Mouse (Mus musculus) right cerebral cortex, postnatal 4 days (tissue): ENCODE measurements around the gene St3gal5.

ENCODE experiments used
- DNase-seq: peaks from one replicate; pipeline ENCODE4 v3.0.0-alpha.2; 2022

The St3gal5 gene

GRCm38 (mm10) chr6:72098691-72099090, 1.3 kb downstream of the St3gal5 start:
- no peak for DNase-seq

GRCm38 (mm10) chr6:72099281-72099680, 1.9 kb downstream of the St3gal5 start:
- DNase-seq, result no peak

- no peak for DNase-seq
Observed at GRCm38 (mm10) chr6:72100171-72100570, 2.8 kb downstream of the St3gal5 start.

GRCm38 (mm10) chr6:72100939-72101338, 3.5 kb downstream of the St3gal5 start:
- DNase-seq, result no peak

DNA sequence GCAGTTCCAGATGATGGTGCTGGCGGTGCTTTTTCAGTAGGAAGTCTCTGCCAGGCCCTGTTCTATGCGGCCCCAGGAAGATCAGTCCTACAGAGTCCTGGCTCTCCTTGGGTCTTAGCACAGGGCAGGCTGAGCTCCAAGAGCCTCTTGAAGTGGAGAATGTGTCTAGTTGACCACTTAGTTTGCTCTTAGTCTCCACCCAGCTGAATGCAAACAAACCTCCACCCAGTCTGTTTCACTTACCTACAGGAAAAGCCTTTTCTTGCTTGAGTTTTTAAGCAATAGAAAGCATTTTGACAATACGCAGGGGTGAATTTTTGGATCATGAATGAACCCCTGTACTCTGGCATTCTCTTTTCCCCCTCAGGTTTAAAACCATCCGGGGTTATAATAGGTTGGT, 4.0 kb downstream of the St3gal5 start:
- no peak for DNase-seq

DNA sequence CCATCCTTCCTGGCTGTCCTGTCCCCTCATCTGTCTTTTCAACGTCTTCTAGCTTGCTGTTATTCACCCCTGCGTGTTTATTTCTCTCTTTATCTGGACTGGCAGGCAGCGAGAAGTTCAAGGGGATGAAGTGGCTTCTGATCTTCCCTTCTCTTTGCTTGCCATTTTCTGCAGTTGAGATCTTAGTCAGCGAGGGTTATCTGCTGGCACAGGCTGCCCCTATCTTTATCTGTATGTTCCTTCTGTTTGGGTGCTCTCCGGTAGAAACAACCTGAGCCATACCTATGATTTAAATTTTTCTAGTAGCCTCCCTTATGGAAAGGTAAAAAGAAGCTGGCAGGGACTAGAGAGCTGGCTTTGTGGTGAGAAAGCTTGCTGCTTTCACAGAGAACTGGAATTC, 4.7 kb downstream of the St3gal5 start:
- DNase-seq, result no peak

DNA sequence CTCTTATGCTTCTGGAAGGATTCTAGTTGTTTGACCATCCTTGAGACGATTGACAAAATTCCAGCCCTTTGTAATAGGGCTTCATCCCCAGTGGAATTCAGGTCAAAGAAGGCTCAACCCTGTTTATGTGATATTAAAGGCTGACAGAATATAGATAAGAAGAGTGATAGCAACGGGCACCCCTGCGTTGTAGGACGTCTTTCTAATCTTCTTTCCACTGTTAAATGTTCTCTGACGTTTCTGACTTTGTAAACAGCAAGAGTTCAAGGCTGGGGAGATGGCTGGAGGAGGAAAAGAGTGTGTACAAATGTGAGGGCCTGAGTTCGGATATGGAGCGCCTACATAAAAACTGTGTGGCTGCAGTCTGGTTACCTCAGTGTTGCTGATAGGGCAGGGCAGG, 7.1 kb downstream of the St3gal5 start:
- no peak for DNase-seq

DNA sequence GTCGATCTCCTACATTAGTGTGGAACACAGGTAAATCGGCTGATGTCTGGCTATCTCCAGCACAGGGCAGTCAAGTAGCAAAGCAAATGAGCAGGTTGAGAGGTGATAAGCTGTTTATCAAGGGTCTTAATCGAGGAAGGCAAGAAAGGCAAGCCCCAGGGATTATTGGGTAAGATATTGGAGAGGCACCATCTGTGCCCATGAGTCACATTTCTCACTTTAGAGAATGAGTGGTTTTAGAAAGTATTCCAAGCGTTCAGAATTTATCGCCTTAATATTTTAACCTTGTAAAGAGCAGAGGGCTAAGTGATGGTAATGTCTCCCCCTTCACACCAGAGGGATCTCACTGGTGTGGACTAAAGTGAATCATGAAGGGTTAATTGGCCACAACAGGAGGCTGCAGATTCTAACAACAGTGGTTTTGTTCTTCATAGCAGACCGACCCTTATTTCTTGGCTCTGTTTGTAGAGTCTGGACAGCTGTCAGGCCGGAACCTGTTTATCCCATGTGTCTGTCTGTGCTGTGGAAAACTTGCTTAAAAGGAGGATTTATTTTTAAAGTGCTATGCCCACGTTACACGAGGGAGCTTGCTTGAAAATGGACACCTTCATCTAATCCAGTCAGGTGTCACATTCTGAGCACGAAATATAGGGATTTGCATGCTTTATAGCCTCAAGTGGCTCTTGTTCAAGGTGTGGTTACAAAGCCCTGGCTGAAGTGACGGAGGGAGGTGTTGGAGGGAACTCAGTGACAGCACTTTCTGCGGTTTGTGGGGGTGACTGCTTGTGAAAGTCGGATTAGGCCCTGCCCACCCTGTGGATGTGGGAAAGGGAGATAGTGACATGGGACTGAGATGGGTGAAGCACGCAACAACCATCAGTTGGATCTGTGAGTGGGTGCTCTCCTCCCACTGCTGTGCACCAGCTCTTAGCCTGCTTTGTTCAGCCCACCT, 11.8 kb downstream of the St3gal5 start:
- DNase-seq, result no peak

DNA sequence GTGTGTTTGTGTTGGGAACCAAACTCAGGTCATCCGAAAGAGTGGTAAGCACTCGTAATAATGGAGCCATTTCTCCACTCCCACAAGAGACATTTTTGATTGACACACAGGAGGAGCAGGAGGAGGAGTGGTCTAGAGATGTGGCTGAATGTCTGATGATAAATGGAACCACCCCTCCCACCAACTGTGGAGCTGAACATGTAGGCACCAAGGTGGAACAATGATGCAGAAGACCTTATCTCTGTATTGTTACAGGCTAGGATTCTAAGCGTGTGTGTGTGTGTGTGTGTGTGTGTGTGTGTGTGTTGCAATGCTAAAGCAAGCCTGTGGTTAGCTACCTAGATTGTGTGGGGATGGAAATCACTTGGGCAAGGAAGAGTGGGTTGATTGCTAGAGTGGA, 13.2 kb downstream of the St3gal5 start:
- no peak for DNase-seq

DNA sequence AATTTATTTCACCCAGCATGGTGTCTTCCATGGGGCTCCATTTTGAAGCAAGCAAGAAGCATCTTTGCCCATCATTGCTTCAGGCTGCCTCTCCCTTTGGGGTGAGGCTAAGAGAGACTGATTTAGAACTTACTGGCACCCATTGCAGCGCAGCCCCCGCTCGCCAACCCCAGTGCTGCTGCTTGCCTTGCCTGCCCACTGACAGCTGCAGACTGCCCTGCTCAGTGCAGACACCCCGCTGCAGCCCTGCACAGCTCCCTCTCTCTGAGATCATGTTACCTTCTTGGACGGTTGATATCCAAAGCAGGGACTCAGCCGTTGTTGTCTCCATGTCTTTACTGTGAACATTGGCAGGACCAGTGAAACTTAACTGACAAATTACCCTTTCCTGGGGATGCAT, 15.2 kb downstream of the St3gal5 start:
- no peak for DNase-seq

GRCm38 (mm10) chr6:72113093-72113702, 15.8 kb downstream of the St3gal5 start:
- DNase-seq, result no peak

DNA sequence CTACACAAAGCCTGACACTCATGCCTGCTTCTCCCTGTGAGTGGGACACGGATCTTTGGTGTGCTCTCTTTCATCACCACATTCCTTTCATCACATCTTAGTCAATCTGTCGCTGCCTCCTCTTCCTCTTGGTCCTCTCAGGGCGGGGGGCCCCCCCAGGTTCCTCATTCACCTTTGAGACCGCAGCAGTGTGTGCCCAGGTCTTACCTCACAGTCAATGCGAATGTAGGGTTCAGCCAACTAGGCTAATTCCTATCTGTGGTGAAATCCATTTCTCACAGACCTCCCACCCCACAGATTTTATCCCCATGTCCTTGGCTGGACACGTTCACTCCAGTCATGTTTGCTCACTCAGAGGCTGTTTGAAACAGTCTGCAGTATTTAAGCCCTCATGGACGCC, 17.5 kb downstream of the St3gal5 start:
- no peak for DNase-seq

DNA sequence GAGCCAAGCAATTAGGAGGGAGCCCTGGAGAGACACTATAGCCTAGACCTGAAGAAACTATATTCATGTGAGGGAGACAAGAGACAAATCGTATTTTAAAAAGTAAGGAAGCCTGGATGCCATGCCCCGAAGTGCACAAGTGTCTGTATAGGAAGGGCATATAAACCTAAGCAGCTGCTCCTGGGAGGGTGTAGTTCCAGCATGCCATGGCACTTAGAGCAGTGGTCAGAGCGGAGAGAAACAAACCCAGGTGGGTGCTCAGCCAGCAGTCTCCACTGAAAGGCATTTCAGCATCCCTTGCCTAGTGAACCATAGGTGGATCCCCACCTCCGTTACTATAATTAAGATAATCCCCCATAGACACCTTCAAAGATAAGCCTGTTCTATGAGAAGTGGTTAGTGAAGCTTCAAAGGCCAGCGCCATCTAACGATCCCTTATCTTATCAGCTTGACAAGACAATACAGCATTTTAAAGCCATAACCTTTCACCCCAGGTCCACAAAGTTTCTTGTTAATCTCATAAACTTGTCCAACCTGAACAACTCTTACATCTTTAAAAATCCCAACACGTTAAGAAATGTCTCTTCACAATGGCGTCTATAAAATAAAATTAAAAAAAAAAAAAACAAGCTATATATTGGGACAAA, 20.1 kb downstream of the St3gal5 start:
- DNase-seq, result no peak

DNA sequence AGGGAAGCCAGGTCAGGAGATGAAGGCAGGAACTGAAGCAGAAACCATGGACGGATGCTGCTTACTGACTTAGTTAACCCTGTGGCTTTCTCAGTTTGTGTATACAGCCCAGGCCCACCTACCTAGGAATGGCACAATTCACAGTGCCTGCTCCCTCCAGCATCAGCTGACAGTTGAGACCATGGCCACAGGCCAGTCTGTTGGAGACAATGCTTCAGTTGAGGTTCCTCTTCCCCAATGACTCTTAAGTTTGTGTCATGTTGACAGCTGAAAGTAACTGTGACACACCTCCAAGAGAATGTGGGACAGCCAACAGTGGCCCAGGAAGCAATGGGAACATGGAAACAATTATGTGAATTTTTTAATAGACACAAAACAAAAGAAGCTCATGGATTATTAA, 22.5 kb downstream of the St3gal5 start:
- no peak for DNase-seq

- DNase-seq, result no peak
Observed at GRCm38 (mm10) chr6:72121301-72121700, 23.9 kb downstream of the St3gal5 start.

GRCm38 (mm10) chr6:72122515-72122914, 25.1 kb downstream of the St3gal5 start:
- DNase-seq, result no peak

DNA sequence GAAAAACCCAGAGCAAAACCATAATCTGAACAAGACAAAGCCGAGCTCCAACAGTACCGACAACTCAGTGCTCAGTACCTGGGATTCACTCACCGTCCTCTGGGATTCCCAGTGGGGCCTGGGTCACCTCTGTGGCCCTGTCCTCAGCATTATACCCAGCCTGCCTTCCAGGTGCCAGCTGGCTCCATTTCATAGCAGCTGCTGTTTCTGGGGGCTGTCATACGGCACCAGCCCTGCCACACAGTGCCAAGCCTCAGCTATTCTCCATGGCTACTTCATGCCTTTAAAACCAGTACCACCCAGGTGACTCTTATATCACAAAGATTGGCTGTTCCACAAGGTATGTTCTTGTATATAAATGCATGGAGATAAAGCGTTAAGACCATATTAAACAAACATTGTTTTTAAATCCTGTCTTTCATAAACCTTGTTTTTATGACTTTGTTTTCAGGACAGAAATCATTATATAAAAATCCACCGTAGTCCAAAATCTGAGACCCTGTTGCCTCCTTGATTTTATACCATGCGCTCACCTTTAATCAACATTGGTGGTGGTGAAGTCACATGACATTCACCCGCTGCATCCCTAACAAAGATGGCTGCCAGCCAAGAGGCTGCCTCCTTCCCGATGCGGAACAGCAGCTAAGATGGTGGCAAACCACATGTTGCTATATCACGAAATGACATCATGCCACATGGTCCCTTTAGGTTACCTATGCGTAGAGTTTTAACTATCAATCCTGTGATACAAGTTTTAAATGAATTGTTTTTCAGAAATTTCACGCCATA, 27.1 kb downstream of the St3gal5 start:
- peak; percentile 19 for DNase-seq

DNA sequence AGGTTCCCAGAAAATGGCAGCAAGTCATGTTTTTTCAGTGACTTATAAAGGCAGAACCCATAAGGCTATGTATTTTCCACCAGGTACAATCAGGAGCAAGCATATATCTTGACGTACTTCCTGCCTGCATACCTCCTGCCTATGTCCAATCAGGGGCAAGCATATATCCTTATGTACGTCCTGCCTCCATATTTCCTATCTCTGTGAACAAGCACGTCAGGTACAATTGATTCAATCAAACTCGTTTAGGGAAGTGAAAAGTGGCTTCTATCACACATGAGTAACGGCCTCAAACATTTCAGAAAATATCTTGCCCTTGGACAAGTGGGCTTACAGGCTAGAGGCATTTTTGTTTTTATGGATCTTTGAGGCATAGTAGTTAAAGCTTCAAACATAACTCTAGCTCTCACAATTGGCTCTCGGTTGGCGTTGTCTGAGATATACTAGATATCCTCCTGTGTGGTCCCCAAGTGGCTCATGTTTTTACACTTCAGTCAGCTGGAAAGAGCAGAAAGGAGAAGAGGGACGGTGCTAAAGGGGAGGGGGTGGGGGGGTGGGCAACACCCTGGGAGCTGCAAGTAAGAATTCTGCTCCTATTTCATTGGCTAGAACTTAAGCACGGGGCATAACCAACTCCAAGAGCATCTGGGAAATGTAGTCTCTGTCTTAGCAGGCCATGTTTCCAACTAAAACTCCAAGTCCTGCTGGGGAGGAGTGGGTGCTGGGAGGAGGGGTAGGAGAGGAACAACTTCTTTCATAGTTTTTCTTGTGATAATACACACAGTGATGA, 28.9 kb downstream of the St3gal5 start:
- DNase-seq, result no peak

DNA sequence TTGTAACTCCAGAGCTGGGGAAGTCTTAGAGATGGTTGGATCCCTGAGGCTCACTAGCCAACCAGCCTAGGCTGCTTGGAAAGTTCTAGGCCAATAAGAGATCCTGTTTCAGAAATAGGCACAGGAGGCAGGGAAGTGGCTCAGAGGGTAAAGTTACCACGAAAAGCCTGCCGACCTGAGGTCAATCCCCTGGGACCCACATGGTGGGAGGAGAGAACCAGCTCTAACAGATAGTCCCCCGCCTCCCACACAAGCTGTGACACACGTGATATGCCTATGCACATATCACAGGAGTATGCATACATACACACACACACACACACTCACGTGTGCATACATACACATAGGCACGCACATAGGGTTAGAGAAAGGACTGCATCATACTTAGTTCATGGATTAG, 32.7 kb downstream of the St3gal5 start:
- DNase-seq, result no peak

GRCm38 (mm10) chr6:72132671-72133214, 35.4 kb downstream of the St3gal5 start:
- no peak for DNase-seq

DNA sequence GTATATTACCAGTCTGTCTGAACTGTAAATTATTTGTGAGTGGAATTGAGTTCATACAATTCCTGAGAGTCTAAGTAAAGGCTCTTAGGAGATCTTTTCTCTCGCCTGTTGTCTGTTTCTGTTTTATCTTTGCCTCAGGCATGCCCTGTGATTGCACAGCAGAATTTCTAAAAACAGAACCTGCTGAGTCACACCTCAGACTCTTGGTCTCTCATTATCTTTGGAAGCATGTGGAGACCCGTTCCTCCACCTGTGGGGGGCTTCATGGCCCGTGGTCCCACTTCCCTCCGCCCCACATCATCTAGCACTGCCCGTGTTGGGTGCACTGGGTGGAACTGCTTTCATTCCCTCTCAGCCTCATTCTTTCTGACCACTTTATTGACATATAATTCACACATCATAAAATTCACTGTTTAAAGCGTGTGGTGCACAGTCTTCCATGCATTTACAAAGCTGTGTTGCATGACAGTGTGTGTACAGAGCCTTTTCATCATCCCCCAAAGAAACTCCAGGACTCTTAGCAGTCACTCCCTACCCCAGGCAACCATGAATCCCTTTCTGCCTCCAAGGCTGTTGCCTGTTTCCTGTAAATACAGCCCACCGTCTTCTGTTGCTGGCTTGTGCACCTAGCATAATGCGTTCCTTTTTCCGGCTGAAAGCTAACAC, 37.6 kb downstream of the St3gal5 start:
- DNase-seq, result no peak
